Mouse (Mus musculus): ENCODE data around the gene Tcf15. TPM values are rescaled to one million over a fixed set of nuclear protein-coding genes. Genes with fewer than 3 reads are reported as not detected.
A peak's percentile ranks its signal among the peaks of the same experiment; 100 is the strongest.

Tcf15 gene
- polyA plus RNA-seq, 1 experiment from 2014 or later: 1.4 TPM

GRCm38 (mm10) chr2:152106597-152106996 is 36.8 kb upstream of the Tcf15 start:
- H3K4me1 ChIP-seq: peaks cover 24% of the 10 kb centered on the region
- H3K4me2 ChIP-seq: peak overlapping the region; percentile 90; the same call in 1 of the 2 replicates
- H3K27me3 ChIP-seq: peaks cover 2% of the 10 kb centered on the region; the same call in 1 of the 2 replicates
- H3K4me3 ChIP-seq: no peak overlapping the region
- ATAC-seq: no peak
- H3K27ac ChIP-seq: no peak overlapping the region
- no peaks in the 10 kb centered on the region for H3K9me3 ChIP-seq (replicated peaks)
- no peaks in the 10 kb centered on the region for H3K36me3 ChIP-seq (ENCODE audit: poor library complexity, severe bottlenecking)
- no peak overlapping the region for H3K9ac ChIP-seq
- WGBS: 95% methylated on average over 10 of the region's 10 CpGs

GRCm38 (mm10) chr2:152108702-152109101 is 34.7 kb upstream of the Tcf15 start:
- 50% methylated on average over 7 of the region's 7 CpGs for WGBS
- no peak overlapping the region for H3K9ac ChIP-seq
- peaks cover 8% of the 10 kb centered on the region for H3K27me3 ChIP-seq
- H3K4me2 ChIP-seq: no peak overlapping the region
- peak overlapping the region; percentile 40 for H3K27ac ChIP-seq
- ATAC-seq: no peak
- H3K9me3 ChIP-seq (replicated peaks): no peaks in the 10 kb centered on the region
- H3K36me3 ChIP-seq (ENCODE audit: poor library complexity, severe bottlenecking): no peaks in the 10 kb centered on the region
- H3K4me1 ChIP-seq: peaks cover 24% of the 10 kb centered on the region
- no peak overlapping the region for H3K4me3 ChIP-seq

GRCm38 (mm10) chr2:152109386-152109785 is 34.0 kb upstream of the Tcf15 start:
- Histone ChIP-seq H3K9me3 (replicated peaks) (no peaks in the 10 kb centered on the region), H3K27me3 (peaks cover 14% of the 10 kb centered on the region), H3K4me3 (no peak overlapping the region), H3K36me3 (ENCODE audit: poor library complexity, severe bottlenecking) (no peaks in the 10 kb centered on the region), H3K9ac (no peak overlapping the region), H3K4me2 (no peak overlapping the region), H3K4me1 (peaks cover 25% of the 10 kb centered on the region), H3K27ac (no peak overlapping the region)
- 91% methylated on average over 5 of the region's 5 CpGs for WGBS
- ATAC-seq: no peak

- H3K4me3 ChIP-seq: no peak overlapping the region
- peaks cover 21% of the 10 kb centered on the region for H3K4me1 ChIP-seq
- no peak for ATAC-seq
- no peaks in the 10 kb centered on the region for H3K9me3 ChIP-seq (replicated peaks)
- no peak overlapping the region for H3K27ac ChIP-seq
- H3K4me2 ChIP-seq: no peak overlapping the region
- 79% methylated on average over 2 of the region's 2 CpGs for WGBS
- peaks cover 26% of the 10 kb centered on the region for H3K27me3 ChIP-seq
- no peaks in the 10 kb centered on the region for H3K36me3 ChIP-seq (ENCODE audit: poor library complexity, severe bottlenecking)
- no peak overlapping the region for H3K9ac ChIP-seq
These were observed 32.0 kb upstream of the Tcf15 start for GRCm38 (mm10) chr2:152111311-152111710.

GRCm38 (mm10) chr2:152111920-152112319 is 31.4 kb upstream of the Tcf15 start:
- ATAC-seq: peak; percentile 87
- WGBS: 12% methylated on average over 7 of the region's 7 CpGs
- H3K4me2 ChIP-seq: no peak overlapping the region

GRCm38 (mm10) chr2:152112490-152112889 is 30.9 kb upstream of the Tcf15 start:
- Histone ChIP-seq H3K4me1 (peaks cover 21% of the 10 kb centered on the region), H3K27me3 (peaks cover 24% of the 10 kb centered on the region), H3K4me3 (no peak overlapping the region), H3K36me3 (ENCODE audit: poor library complexity, severe bottlenecking) (no peaks in the 10 kb centered on the region), H3K27ac (no peak overlapping the region; the same call in 1 of the 2 replicates), H3K4me2 (no peak overlapping the region), H3K9ac (no peak overlapping the region), H3K9me3 (replicated peaks) (no peaks in the 10 kb centered on the region)
- WGBS: 86% methylated on average over 5 of the region's 5 CpGs
- no peak for ATAC-seq

More at GRCm38 (mm10) chr2:152111920-152112319, 31.4 kb upstream of the Tcf15 start:
- Histone ChIP-seq H3K9me3 (replicated peaks) (no peaks in the 10 kb centered on the region), H3K9ac (no peak overlapping the region), H3K27me3 (peaks cover 24% of the 10 kb centered on the region), H3K27ac (no peak overlapping the region), H3K36me3 (ENCODE audit: poor library complexity, severe bottlenecking) (no peaks in the 10 kb centered on the region), H3K4me3 (no peak overlapping the region), H3K4me1 (peaks cover 21% of the 10 kb centered on the region)

- Histone ChIP-seq H3K4me1 (peaks cover 21% of the 10 kb centered on the region), H3K27ac (no peak overlapping the region; the same call in 1 of the 2 replicates), H3K4me3 (no peak overlapping the region), H3K4me2 (no peak overlapping the region), H3K36me3 (ENCODE audit: poor library complexity, severe bottlenecking) (no peaks in the 10 kb centered on the region), H3K27me3 (peaks cover 24% of the 10 kb centered on the region), H3K9me3 (replicated peaks) (no peaks in the 10 kb centered on the region), H3K9ac (no peak overlapping the region)
- 66% methylated on average over 10 of the region's 10 CpGs for WGBS
- ATAC-seq: no peak
These were observed 30.4 kb upstream of the Tcf15 start for GRCm38 (mm10) chr2:152112970-152113369.

GRCm38 (mm10) chr2:152114057-152114975 is 29.0 kb upstream of the Tcf15 start:
- no peak overlapping the region for H3K27ac ChIP-seq
- H3K9me3 ChIP-seq (replicated peaks): no peaks in the 10 kb centered on the region
- peaks cover 10% of the 10 kb centered on the region for H3K4me1 ChIP-seq
- H3K36me3 ChIP-seq (ENCODE audit: poor library complexity, severe bottlenecking): no peaks in the 10 kb centered on the region
- 12% methylated on average over 36 of the region's 36 CpGs for WGBS
- peak; percentile 52; the same call in 1 of the 2 replicates for ATAC-seq
- H3K4me2 ChIP-seq: peak overlapping the region; percentile 66
- H3K27me3 ChIP-seq: peaks cover 24% of the 10 kb centered on the region
- H3K4me3 ChIP-seq: peak overlapping the region; percentile 32
- peak overlapping the region; percentile 67 for H3K9ac ChIP-seq

GRCm38 (mm10) chr2:152117694-152118093 is 25.7 kb upstream of the Tcf15 start:
- peaks cover 10% of the 10 kb centered on the region for H3K4me1 ChIP-seq
- H3K4me2 ChIP-seq: no peak overlapping the region
- no peak overlapping the region for H3K9ac ChIP-seq
- no peak overlapping the region for H3K4me3 ChIP-seq
- WGBS: 85% methylated on average over 7 of the region's 7 CpGs
- no peaks in the 10 kb centered on the region for H3K36me3 ChIP-seq (ENCODE audit: poor library complexity, severe bottlenecking)
- no peak for ATAC-seq
- H3K27ac ChIP-seq: no peak overlapping the region
- H3K9me3 ChIP-seq (replicated peaks): no peaks in the 10 kb centered on the region
- peaks cover 24% of the 10 kb centered on the region for H3K27me3 ChIP-seq

- Histone ChIP-seq H3K4me3 (no peak overlapping the region), H3K36me3 (ENCODE audit: poor library complexity, severe bottlenecking) (no peaks in the 10 kb centered on the region), H3K9ac (no peak overlapping the region), H3K27me3 (peaks cover 12% of the 10 kb centered on the region), H3K27ac (no peak overlapping the region), H3K9me3 (replicated peaks) (no peaks in the 10 kb centered on the region), H3K4me2 (no peak overlapping the region), H3K4me1 (peaks cover 9% of the 10 kb centered on the region)
- ATAC-seq: no peak
- WGBS: 67% methylated on average over 6 of the region's 6 CpGs
These were observed 24.0 kb upstream of the Tcf15 start for GRCm38 (mm10) chr2:152119228-152119865.

- Histone ChIP-seq H3K27me3 (no peaks in the 10 kb centered on the region), H3K4me3 (no peak overlapping the region), H3K9ac (no peak overlapping the region), H3K27ac (no peak overlapping the region), H3K4me1 (no peaks in the 10 kb centered on the region), H3K9me3 (replicated peaks) (no peaks in the 10 kb centered on the region), H3K4me2 (no peak overlapping the region), H3K36me3 (ENCODE audit: poor library complexity, severe bottlenecking) (no peaks in the 10 kb centered on the region)
- no peak for ATAC-seq
- WGBS: 76% methylated on average over 9 of the region's 9 CpGs
These were observed 20.5 kb upstream of the Tcf15 start for GRCm38 (mm10) chr2:152122896-152123295.

GRCm38 (mm10) chr2:152128597-152128996 is 14.8 kb upstream of the Tcf15 start:
- Histone ChIP-seq H3K27me3 (0 out of 2 replicates have a peak, but pooled peaks cover 4% of the 10 kb centered on the region), H3K27ac (no peak overlapping the region), H3K4me1 (no peaks in the 10 kb centered on the region), H3K4me3 (no peak overlapping the region), H3K36me3 (ENCODE audit: poor library complexity, severe bottlenecking) (no peaks in the 10 kb centered on the region), H3K4me2 (no peak overlapping the region), H3K9ac (no peak overlapping the region), H3K9me3 (replicated peaks) (no peaks in the 10 kb centered on the region)
- WGBS: 69% methylated on average over 2 of the region's 2 CpGs
- no peak for ATAC-seq

Measured in forebrain, embryonic 13.5 days (tissue).